Mouse (Mus musculus): ENCODE results near the gene Nfatc2. TPM values are rescaled to one million over a fixed set of nuclear protein-coding genes. Genes with fewer than 3 reads are reported as not detected.
A peak's percentile ranks its signal among the peaks of the same experiment; 100 is the strongest.

The Nfatc2 gene
- total RNA-seq, 2 experiments from 2014 or later: 19.7 to 20.1 TPM

- Histone ChIP-seq H3K4me3 (no peak overlapping the region), H3K27ac (no peak overlapping the region)
- no peak for DNase-seq (ENCODE audit: low spot score in 2 of 2)
Measured at GRCm38 (mm10) chr2:168511529-168511928, 89.9 kb downstream of the Nfatc2 start.

GRCm38 (mm10) chr2:168508469-168509198 is 92.8 kb downstream of the Nfatc2 start:
- Histone ChIP-seq H3K27ac (no peak overlapping the region), H3K4me3 (no peak overlapping the region)
- no peak for DNase-seq (ENCODE audit: low spot score in 2 of 2)
- no peak for TF ChIP-seq CTCF (conservative IDR thresholded peaks at IDR 0.05)

More at GRCm38 (mm10) chr2:168511529-168511928, 89.9 kb downstream of the Nfatc2 start:
- peak; percentile 30 for TF ChIP-seq CTCF (conservative IDR thresholded peaks at IDR 0.05)

DNA sequence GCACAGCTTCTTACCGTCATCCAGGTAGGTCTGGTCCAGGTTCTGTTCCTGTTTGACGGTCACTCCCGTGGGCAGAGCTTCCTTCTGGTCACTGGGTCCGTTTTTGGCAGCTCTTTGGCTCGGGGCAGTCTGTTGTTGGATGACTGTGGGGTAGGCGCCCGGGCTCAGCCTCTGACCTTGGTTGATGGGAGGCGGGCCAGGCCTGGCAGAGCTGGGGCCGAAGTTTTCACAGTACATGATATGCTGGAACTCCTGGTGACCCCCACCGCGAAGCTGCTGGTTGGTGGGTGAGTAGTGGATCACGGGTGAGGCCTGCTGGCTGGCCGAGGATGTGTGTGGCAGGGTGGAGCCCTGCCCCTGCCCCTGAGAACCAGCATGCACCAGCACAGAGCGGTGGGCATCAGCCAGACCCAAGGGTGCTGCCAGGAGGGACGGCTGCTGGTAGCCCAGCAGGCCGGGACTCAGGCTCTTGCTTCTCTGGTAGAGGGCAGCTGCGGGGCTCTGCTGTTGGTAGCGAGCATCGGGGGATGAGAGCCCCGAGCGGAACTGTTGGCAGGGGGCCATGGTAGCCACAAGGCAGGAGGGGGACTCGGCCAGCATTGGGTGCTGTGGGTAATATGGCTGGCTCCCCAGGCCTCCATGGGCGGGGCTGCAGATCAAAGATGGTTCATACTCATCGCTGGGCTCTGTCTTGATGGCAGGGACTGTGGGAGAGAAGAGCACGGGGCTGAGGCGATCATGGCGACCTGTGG is 96.8 kb downstream of the Nfatc2 start:
- Histone ChIP-seq H3K4me3 (no peak overlapping the region), H3K27ac (0 out of 2 replicates have a peak overlapping the region, but pooled peaks have one; percentile 18)
- no peak for DNase-seq (ENCODE audit: low spot score in 2 of 2)
- TF ChIP-seq CTCF (conservative IDR thresholded peaks at IDR 0.05): no peak

GRCm38 (mm10) chr2:168503735-168504134 is 97.7 kb downstream of the Nfatc2 start:
- H3K27ac ChIP-seq: no peak overlapping the region
- no peak overlapping the region for H3K4me3 ChIP-seq
- peak in 1 of 2 experiments; percentile 21 for DNase-seq (ENCODE audit: low spot score in 2 of 2)
- no peak for TF ChIP-seq CTCF (conservative IDR thresholded peaks at IDR 0.05)

GRCm38 (mm10) chr2:168500750-168501149 is 100.7 kb downstream of the Nfatc2 start:
- H3K27ac ChIP-seq: no peak overlapping the region
- TF ChIP-seq CTCF (conservative IDR thresholded peaks at IDR 0.05): no peak
- no peak overlapping the region for H3K4me3 ChIP-seq
- DNase-seq (ENCODE audit: low spot score in 2 of 2): no peak

DNA sequence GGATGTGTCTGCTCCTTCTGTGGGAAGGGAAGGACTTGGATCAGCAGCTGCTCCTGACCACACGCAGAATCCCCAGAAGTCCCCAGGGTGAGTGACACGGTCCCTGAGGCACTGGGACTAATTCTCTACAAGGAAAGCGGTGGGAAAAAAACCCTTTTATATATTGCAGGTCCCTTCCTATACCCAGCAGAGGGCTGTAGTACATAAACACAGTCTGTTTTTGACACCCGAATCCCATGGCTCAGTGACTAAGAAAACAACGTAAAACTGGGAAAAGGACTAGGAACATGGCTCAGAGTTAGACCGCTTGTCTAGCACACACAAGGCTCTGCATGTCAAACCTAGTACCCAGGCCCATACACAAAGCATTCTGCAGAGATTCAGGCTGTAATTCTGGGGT is 101.2 kb downstream of the Nfatc2 start:
- no peak for TF ChIP-seq CTCF (conservative IDR thresholded peaks at IDR 0.05)
- H3K27ac ChIP-seq: no peak overlapping the region
- no peak for DNase-seq (ENCODE audit: low spot score in 2 of 2)

GRCm38 (mm10) chr2:168491791-168492190 is 109.7 kb downstream of the Nfatc2 start:
- Histone ChIP-seq H3K4me3 (no peak overlapping the region), H3K27ac (no peak overlapping the region)
- no peak for TF ChIP-seq CTCF (conservative IDR thresholded peaks at IDR 0.05)
- DNase-seq (ENCODE audit: low spot score in 2 of 2): peak in 1 of 2 experiments; percentile 32

More for the DNA sequence above, 101.2 kb downstream of the Nfatc2 start:
- no peak overlapping the region for H3K4me3 ChIP-seq

- TF ChIP-seq CTCF (conservative IDR thresholded peaks at IDR 0.05): no peak
- Histone ChIP-seq H3K27ac (no peak overlapping the region), H3K4me3 (no peak overlapping the region)
- no peak for DNase-seq (ENCODE audit: low spot score in 2 of 2)
Measured at GRCm38 (mm10) chr2:168489953-168490352, 111.5 kb downstream of the Nfatc2 start.

DNA sequence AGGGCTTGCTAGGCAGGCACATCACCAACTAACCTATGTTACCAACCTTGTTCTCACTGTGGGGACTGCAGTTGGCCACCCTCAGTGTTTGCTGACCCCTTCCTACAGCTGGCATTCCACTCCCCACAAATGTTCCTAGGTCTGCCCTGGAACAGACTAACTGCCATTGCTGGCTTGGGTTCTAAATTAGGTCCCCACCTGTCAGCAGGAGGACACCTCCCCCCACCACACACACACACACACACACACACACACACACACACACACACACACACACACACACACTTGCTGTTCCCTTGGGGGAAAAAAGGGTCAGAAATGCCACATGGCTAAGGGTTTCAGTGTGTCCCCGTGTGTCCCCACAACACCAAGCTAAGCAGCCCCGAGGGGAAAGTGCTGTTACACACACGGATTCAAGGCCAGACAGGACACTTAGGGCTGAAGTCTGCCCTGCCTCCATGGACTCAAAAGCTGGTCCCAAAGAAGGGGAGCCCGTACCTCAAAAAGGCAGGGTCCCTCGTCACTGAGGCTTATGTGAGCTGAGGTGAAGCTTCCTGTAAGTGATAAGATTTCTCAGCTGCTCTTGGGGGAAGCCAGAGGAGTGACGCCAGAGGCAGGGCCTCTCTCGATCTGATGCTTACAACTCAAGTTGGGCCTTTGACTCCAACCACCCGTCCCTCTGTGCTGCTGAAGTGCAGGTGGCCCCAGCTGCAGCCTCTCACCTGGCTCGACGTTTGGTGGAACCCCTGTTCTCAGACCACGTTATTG is 113.1 kb downstream of the Nfatc2 start:
- H3K4me3 ChIP-seq: no peak overlapping the region
- TF ChIP-seq CTCF (conservative IDR thresholded peaks at IDR 0.05): no peak
- DNase-seq (ENCODE audit: low spot score in 2 of 2): no peak
- H3K27ac ChIP-seq: no peak overlapping the region

GRCm38 (mm10) chr2:168481121-168481520 is 120.3 kb downstream of the Nfatc2 start:
- no peak overlapping the region for H3K4me3 ChIP-seq
- no peak for DNase-seq (ENCODE audit: low spot score in 2 of 2)
- H3K27ac ChIP-seq: 0 out of 2 replicates have a peak overlapping the region, but pooled peaks have one; percentile 91
- no peak for TF ChIP-seq CTCF (conservative IDR thresholded peaks at IDR 0.05)

- no peak for TF ChIP-seq CTCF (conservative IDR thresholded peaks at IDR 0.05)
- Histone ChIP-seq H3K27ac (peak overlapping the region; percentile 91; the same call in 1 of the 2 replicates), H3K4me3 (no peak overlapping the region)
- DNase-seq (ENCODE audit: low spot score in 2 of 2): no peak
Measured at GRCm38 (mm10) chr2:168480692-168481091, 120.8 kb downstream of the Nfatc2 start.

DNA sequence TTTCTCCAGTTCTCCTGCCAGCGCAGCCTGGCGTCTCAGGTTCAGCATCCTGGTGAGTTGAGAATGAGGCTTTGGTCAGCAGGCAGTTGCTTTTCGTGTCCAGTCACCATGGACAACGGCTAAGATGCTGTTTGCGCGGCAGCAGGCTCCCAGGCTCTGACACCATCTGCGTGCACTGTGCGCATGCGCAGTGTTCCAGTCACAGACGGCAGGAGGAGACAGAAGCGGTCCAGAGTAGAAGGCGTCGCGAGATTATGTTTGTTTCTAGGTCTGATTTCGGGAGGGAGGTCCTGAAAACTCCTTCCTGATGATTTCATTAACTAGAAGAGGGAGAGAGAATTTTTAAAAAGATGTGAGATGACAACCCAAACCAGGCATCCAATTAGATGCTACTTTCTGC is 121.5 kb downstream of the Nfatc2 start:
- Histone ChIP-seq H3K27ac (peak overlapping the region; percentile 91), H3K4me3 (no peak overlapping the region; the same call in 1 of the 2 replicates)
- TF ChIP-seq CTCF (conservative IDR thresholded peaks at IDR 0.05): 0 out of 2 replicates have a peak, but pooled peaks have one; percentile 10
- DNase-seq (ENCODE audit: low spot score in 2 of 2): peak; percentile 82 to 85

- Histone ChIP-seq H3K27ac (no peak overlapping the region), H3K4me3 (no peak overlapping the region)
- TF ChIP-seq CTCF (conservative IDR thresholded peaks at IDR 0.05): no peak
- DNase-seq (ENCODE audit: low spot score in 2 of 2): no peak
Measured at GRCm38 (mm10) chr2:168478431-168478830, 123.0 kb downstream of the Nfatc2 start.
